Mouse (Mus musculus): ENCODE measurements at regions not wholly inside any gene's neighbourhood (a gene's known extent, or its start where the extent isn't known, plus 50 kb on each side); places are given as distances from the start of the nearest gene placed in this dataset.

GRCm38 (mm10) chr1:75660336-75661100 is 114.5 kb downstream of the Slc4a3 start:
- no peak for TF ChIP-seq POLR2A (IDR thresholded peaks at IDR 0.05; ENCODE audit: extremely low read depth, insufficient read depth, low read length)
- TF ChIP-seq CTCF (IDR thresholded peaks at IDR 0.05; ENCODE audit: extremely low read depth, insufficient read depth, low read length) = no peak
